Mouse (Mus musculus) MEL (cell line): ENCODE measurements around the gene Apol11b.
"Not testable (repeated sequence)": the region's sequence is repeated elsewhere in the genome, so short reads cannot be mapped to it uniquely, and the experiment has no call there.

ENCODE experiments used
- CTCF ChIP-seq, 3 experiments: IDR thresholded peaks in 2 of 3; conservative IDR thresholded peaks in 1 of 3; 2 replicates each; pipeline ENCODE4 v1.5.1; 2011 to 2012; ENCODE audit warnings: low read length in 3 of 3, low read depth in 2 of 3, mild to moderate bottlenecking in 2 of 3, improper control_type of control experiment in 1 of 3, inconsistent platforms in 1 of 3, mixed read lengths in 1 of 3, moderate library complexity in 1 of 3; ENCODE audit not compliant: control insufficient read depth in 1 of 3, insufficient read depth in 1 of 3, poor library complexity in 1 of 3, severe bottlenecking in 1 of 3
- MAX ChIP-seq: IDR thresholded peaks from 2 replicates; pipeline ENCODE4 v1.6.1; 2011; ENCODE audit warnings: low read length, improper control_type of control experiment
- POLR2AphosphoS5 ChIP-seq: IDR thresholded peaks from 2 replicates; pipeline ENCODE4 v1.6.1; 2012; ENCODE audit warnings: low read depth, borderline replicate concordance, mild to moderate bottlenecking, inconsistent platforms, low read length, moderate library complexity, mixed read lengths
- UBTF ChIP-seq: IDR thresholded peaks from 2 replicates; pipeline ENCODE4 v1.6.1; 2012; ENCODE audit warnings: low read depth, mild to moderate bottlenecking, inconsistent platforms, low read length, improper control_type of control experiment, moderate library complexity, borderline replicate concordance; ENCODE audit not compliant: insufficient read depth
- ZC3H11A ChIP-seq: IDR thresholded peaks from 2 replicates; pipeline ENCODE4 v1.6.1; 2012; ENCODE audit warnings: low read depth, mild to moderate bottlenecking, inconsistent platforms, low read length, improper control_type of control experiment

GRCm38 (mm10) chr15:77674081-77674480, 31.0 kb upstream of the Apol11b start:
- not testable (repeated sequence) for TF ChIP-seq UBTF; CTCF (IDR thresholded peaks at IDR 0.05 in 2 of 3, conservative IDR thresholded peaks at IDR 0.05 in 1 of 3; ENCODE audit: control insufficient read depth in 1 of 3, insufficient read depth in 1 of 3, low read depth in 2 of 3, low read length in 3 of 3, poor library complexity in 1 of 3, severe bottlenecking in 1 of 3); ZC3H11A; MAX; POLR2AphosphoS5
